Mouse (Mus musculus) lung, adult 2 months (tissue): Measurements from ENCODE around the gene Zbed5.

Experiments used
- CTCF ChIP-seq: fragments of 200-500 bp; IDR thresholded peaks from 2 replicates; pipeline ENCODE4 v1.5.1; 2011; ENCODE audit warnings: mild to moderate bottlenecking, low read length, control low read depth; ENCODE audit not compliant: insufficient read depth
- POLR2A ChIP-seq: fragments of 200-500 bp; IDR thresholded peaks from 2 replicates; pipeline ENCODE4 v1.6.1; 2011; ENCODE audit warnings: low read depth, mild to moderate bottlenecking, control low read depth, low read length, borderline replicate concordance; ENCODE audit errors: extremely low read depth

GRCm38 (mm10) chr5:129886271-129886670 lies 9.3 kb upstream of the Zbed5 start:
- TF ChIP-seq CTCF (no peak), POLR2A (no peak)
